Mouse (Mus musculus): ENCODE data around the gene Stard7. TPM values are rescaled to one million over a fixed set of nuclear protein-coding genes. Genes with fewer than 3 reads are reported as not detected.
"Not testable (repeated sequence)": the region's sequence is repeated elsewhere in the genome, so short reads cannot be mapped to it uniquely, and the experiment has no call there.

Stard7 gene
- total RNA-seq, 2 experiments from 2014 or later = 107 to 134 TPM

- DNase-seq (ENCODE audit: low spot score) = no peak
Observed at GRCm38 (mm10) chr2:127272806-127273205, 2.8 kb downstream of the Stard7 start.

- DNase-seq (ENCODE audit: low spot score) = peak; percentile 55
Observed at GRCm38 (mm10) chr2:127274590-127274989, 4.6 kb downstream of the Stard7 start.

DNA sequence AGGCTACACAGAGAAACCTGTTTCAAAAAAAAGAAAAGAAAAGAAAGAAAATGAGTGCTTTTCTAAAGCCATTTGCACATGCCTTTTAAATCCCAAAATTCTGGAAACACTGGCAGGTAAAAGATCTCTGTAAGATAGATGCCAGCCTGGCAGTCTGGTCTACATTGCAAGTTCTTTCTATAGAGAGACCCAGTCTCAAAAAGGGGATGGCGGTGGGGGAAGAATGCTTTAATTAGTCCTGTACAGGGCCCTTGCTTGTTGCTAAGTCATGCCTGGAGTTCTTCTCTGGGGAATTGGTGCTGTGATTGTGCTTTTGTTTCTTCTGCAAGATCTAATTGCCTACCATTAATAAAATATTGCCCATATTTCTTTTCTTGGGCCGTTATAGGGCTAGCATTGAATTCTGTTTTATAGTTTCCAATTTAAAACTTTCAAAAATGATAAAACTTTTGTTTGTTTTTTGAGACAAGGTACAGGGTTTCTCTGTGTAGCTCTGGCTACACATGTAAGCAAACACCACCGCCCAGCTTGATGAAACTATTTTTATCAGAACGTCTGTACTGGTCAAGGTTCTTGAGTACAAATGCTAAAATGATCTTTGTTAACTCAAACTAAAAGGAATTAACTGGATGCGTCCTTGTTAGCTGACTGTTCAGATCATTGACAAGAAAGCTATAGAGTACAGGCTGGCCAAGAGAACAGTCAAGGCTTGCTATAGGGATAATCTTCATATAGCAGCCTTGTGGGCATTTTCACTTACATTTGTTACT, 5.7 kb downstream of the Stard7 start:
- DNase-seq (ENCODE audit: low spot score) = no peak

GRCm38 (mm10) chr2:127278162-127278561, 8.1 kb downstream of the Stard7 start:
- DNase-seq (ENCODE audit: low spot score) = no peak

DNA sequence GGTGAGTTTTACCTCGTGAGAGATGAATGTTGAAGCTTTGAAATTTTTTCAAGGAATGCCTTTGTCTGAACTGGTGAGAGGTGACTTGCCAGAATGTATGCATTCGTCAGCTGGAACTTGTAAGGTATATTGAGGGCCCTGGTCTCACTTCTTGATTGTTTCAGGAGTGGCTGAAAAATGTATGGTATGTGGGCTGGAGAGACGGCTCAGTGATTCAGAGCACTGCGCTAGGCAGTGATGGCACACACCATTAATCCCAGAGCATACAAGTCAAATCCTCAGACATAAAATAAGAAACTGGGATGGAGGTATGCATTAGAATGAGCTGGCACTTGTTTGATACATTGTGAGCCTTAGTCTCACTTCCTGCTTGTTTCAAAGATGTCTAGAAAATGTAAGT, 22.2 kb downstream of the Stard7 start:
- DNase-seq (ENCODE audit: low spot score) = no peak

DNA sequence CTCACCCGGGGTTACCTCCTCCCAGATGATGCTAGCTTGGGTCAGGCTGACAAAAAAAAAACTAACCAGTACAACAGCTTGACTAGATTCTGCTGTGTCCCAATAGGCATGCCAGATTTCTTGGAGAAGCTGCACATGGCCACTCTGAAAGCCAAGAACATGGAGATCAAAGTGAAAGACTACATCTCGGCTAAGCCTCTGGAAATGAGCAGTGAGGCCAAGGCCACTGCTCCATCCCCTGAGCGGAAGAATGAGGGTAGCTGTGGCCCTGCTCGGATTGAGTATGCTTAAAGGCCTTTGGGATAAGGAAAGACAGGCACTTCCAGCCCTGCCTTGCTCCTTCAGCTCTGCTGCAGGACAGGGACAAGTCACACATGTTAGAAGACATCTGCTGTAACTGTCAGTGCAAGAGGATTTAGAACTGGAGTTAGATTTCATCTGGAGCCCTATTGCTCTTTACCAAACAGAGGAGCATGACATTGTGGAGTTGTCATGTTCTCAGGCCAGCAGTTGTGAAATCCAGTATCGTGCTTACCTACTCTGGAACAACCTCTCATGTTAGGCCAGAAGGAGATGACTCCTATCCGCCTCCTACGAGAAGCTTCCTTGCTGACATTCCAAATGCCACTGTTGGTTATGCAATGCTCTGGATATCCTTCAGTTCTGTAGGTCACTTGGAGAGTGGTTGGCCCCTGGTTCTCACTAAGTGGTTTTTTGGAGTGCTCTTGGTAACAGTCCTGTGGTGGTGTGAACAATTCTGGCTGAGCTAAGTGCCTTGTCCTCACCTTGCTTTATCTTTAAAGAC, 27.2 kb downstream of the Stard7 start:
- DNase-seq (ENCODE audit: low spot score) = peak; percentile 80

DNA sequence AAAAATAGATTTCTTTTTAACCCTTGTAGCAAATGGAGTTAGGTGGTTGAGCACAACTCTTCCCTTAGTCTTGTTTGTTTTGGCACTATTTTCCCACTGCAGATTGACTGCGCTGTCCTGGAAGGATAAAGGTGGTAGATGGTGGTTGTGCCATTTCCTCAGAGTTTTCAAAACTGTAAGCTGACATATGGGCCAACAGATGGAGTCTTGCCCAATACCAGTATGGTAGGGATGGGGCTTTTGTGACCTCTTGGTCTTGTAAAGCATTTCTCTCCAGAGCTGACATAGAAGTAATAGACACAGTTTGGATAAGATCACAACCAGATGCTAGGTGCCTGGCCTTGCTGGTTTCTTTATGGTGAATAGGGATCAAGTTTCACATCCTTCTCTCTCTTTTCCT, 28.0 kb downstream of the Stard7 start:
- DNase-seq (ENCODE audit: low spot score) = no peak

- DNase-seq (ENCODE audit: low spot score) = no peak
Observed at GRCm38 (mm10) chr2:127300701-127301100, 30.7 kb downstream of the Stard7 start.

GRCm38 (mm10) chr2:127301883-127302282, 31.9 kb downstream of the Stard7 start:
- DNase-seq (ENCODE audit: low spot score) = no peak

DNA sequence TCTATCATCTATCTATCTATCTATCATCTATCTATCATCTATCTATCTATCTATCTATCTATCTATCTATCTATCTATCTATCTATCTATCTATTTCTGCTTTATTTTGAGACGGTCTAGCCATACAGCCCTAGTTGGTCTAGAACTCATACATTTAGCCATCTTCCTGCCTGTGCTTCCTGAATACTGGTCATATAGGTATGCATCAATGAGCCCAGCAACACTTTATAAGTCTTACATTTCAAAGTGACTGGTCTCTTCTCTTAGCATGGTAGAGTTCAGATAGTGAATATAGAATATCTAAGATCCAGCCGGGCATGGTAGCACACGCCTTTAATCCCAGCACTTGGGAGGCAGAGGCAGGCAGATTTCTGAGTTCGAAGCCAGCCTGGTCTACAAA, 34.2 kb downstream of the Stard7 start:
- DNase-seq (ENCODE audit: low spot score) = not testable (repeated sequence)

DNA sequence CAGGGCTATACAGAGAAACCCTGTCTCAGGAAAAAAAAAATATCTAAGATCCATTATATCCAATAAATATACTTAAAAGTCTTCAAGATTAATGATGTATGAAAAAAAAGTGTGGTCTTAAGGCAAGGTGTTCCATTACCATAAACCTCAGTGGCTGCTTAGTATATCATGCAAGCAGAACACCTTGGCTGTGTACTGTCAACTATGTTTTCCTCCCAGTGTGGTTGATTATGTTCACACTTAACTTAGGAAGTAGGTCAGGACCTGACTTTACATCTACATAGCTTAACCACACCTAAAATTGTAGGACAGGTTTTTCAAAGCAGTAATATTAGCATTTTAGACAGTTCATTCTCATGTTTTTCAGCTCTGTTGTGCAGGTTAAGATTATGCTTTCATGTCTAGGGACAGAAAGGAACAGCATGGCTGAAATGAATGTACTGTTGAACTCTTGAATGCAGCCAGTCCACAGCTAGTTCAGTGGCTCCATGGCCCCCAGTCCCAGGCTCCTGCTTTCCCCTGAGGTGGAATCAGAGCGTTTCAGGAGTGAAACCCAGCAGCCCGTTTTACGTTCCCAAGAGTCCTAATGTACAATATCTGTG, 34.7 kb downstream of the Stard7 start:
- DNase-seq (ENCODE audit: low spot score) = no peak

- DNase-seq (ENCODE audit: low spot score) = no peak
Observed at GRCm38 (mm10) chr2:127306123-127306522, 36.1 kb downstream of the Stard7 start.

DNA sequence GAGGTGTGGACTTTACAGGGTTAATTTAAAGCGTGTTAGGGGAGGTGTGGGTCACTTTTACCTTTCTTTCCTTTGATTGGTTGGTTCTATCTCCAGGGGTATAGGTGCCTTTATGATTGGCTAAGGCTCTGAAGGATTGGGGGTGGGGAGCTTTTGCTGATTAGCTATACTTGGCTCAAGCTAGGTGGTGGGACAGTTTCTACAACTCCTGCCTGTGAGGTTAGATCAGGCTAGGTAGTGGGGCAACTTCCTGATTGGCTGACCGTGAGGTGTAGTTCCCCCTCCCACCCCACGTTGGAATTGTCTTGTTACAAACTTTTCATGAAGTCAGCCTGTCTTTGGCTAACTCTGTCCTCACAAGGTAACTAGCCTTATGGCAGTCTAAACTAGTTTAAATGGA, 37.2 kb downstream of the Stard7 start:
- DNase-seq (ENCODE audit: low spot score) = no peak

DNA sequence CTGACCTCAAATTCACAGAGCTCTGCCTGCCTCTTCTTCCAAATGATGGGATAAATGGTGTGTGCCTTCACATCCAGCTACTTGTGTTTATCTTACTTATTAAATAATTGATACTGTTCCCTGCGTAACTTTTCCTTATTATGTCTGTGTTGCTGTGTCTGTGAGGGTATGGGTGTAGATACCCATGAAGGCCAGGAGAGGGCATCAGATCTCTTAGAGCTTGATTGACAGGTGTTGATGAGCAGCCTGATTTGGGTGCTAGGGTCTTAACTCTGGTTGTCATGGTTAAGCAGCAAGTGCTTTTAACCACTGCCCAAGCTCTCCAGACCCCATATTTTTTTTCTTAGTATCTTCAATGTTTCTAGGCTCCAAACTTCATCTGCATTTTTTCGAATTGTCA, 38.6 kb downstream of the Stard7 start:
- DNase-seq (ENCODE audit: low spot score) = no peak

GRCm38 (mm10) chr2:127310246-127310645, 40.2 kb downstream of the Stard7 start:
- DNase-seq (ENCODE audit: low spot score) = no peak

DNA sequence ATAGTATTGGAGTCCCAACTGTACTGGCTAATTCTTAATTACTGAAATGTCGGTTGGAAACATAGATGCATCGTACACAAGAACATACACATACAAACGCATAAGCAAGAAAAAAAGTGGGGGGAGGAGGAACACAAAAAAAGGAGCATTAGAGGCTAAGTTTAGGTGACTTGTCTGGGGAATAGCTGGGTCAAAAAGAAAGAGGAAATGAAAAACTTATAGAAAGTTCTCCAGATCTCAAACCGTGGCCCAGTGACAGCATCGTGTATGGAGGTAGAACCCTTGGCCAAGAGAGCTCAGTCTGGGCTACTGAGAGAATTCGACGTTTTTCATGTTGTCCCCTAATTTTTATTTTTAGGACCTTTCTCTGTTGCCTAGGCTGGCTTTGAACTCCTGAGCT, 40.7 kb downstream of the Stard7 start:
- DNase-seq (ENCODE audit: low spot score) = no peak

DNA sequence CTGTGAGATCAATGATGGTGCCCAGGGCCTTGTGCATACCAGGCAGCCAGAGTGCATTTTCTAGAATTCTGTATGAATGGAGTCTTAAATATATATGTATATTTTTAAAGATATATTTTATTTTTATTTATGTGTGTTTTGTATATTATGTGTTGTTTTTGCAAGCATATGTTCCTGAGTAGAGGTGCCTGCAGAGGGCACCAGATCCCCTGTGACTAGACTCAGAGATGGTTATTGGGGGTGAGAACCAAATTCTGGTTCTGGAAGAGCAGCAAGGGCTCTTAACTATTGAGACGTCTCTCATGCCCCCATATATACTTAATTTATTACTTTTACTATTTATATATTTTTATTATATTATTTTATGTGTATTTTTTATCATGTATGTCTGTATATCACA, 41.2 kb downstream of the Stard7 start:
- DNase-seq (ENCODE audit: low spot score) = no peak

DNA sequence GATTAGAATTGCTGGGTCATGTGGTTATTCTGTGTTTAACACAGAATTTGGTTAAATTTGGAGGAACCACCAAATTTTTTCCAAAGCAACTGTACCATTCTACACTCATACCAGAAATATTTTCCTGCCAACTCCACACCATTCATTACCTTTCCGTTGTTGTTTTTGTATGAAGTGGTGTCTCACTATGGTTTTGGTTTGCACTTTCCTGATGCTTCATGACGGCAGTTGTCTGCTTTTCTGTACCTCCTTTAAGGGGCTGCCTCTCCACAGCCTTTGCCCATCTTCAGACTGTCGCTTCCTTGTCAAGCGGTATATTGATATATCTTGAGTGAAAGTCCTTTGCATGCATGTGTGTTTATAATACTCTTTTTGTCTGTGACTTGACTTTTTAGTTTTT, 42.8 kb downstream of the Stard7 start:
- no peak for DNase-seq (ENCODE audit: low spot score)

- DNase-seq (ENCODE audit: low spot score) = no peak
Observed at GRCm38 (mm10) chr2:127313878-127314277, 43.9 kb downstream of the Stard7 start.

DNA sequence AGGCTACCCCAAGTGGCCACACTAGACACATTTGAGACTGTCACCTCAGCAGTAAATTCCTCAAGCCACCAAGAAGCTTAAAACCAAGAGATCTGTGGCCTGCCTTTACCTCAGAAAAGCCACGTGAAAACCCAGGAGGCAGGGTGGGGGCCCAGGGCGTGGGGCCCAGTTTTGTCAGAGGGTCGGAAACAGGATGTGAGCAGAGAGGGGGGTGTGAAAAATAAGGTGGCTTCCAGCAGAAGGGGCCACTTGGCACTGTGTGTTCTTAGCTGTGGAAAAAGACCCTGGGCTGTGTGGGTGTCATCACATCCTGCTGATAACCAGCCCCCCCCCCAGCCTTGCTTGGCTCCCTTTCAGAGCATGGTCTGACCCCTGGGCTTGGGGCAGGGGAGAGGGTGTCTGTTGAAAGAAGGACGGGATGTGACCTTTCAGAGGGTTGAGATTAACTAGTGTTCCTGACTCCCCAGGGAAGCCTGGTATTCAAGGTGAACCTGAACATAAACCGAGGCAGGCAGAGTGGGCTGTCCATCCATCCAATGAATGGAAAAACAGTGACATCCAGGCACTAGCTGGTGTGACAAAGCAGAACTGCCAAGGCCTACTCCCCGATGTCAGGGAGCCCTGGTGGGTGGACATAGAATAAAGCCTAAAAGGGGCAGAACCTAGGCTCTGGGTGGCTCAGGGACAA, 44.6 kb downstream of the Stard7 start:
- DNase-seq (ENCODE audit: low spot score) = no peak

- DNase-seq (ENCODE audit: low spot score) = no peak
Observed at GRCm38 (mm10) chr2:127315155-127315470, 45.1 kb downstream of the Stard7 start.

GRCm38 (mm10) chr2:127316431-127316830, 46.4 kb downstream of the Stard7 start:
- no peak for DNase-seq (ENCODE audit: low spot score)
